In the genomic region with DNA sequence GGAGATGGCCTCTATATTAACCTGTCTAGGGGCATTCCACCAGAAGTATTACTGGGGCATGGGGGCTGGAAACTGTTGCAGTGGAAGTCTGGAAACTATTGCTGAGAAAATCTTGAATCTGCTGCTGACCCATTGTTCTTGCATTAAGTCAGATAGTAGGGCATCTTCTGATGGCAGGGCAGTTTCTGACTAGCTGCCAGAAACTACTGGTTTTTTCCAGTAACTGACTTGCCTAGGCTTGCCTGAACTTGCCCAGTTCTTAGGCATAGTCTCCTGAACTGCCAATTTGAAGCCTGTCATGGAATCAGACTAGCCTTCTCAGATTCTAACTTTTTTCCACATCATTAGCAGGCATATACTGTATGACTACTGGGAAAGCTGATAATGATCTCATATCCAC, we compare ENCODE assay signal across 19 mouse cellular contexts.
"Had no signal": no experiment of that assay in that cellular context is flagged by ENCODE, and none has a peak within 500 bp of the region (broad histone marks: within the 10 kb centered on the region; RNA-seq: fewer than 3 reads in every experiment).

No protein-coding gene starts in this region.

- H3K36me3 ChIP-seq: lung, embryonic 15.5 days; midbrain, embryonic 13.5 days; midbrain, embryonic 15.5 days; neural tube, embryonic 12.5 days had no signal

- H3K27ac ChIP-seq: lung, embryonic 15.5 days; macrophage; midbrain, embryonic 13.5 days; midbrain, embryonic 15.5 days; neural tube, embryonic 12.5 days had no signal

- H3K4me2 ChIP-seq: lung, embryonic 15.5 days; midbrain, embryonic 11.5 days; midbrain, embryonic 13.5 days; midbrain, embryonic 15.5 days; neural tube, embryonic 12.5 days had no signal

- DNase-seq: liver, postnatal 0 days; lung, adult 2 months; lung, postnatal 14 days; lung, postnatal 36 days; retina, postnatal 1 day; right cerebral cortex, adult 18-20 months; right cerebral cortex, postnatal 25 days; right cerebral cortex, postnatal 4 days; spleen, adult 18-20 months; thymus, adult 18-20 months; thymus, postnatal 14 days; thymus, postnatal 36 days had no signal

- H3K4me3 ChIP-seq: lung, embryonic 15.5 days; megakaryocyte, embryonic 14.5 days; midbrain, embryonic 13.5 days; midbrain, embryonic 15.5 days; neural tube, embryonic 12.5 days had no signal

- H3K9ac ChIP-seq: liver, postnatal 0 days; lung, embryonic 15.5 days; midbrain, embryonic 13.5 days; midbrain, embryonic 15.5 days; neural tube, embryonic 12.5 days had no signal

- H3K27me3 ChIP-seq: lung, embryonic 15.5 days; midbrain, embryonic 13.5 days; midbrain, embryonic 15.5 days; neural tube, embryonic 12.5 days had no signal

- H3K9me3 ChIP-seq: lung, embryonic 15.5 days; midbrain, embryonic 13.5 days; midbrain, embryonic 15.5 days; neural tube, embryonic 12.5 days had no signal

- H3K4me1 ChIP-seq: lung, embryonic 15.5 days; midbrain, embryonic 13.5 days; midbrain, embryonic 15.5 days; neural tube, embryonic 12.5 days had no signal
